Mouse (Mus musculus): ENCODE measurements around the gene Kpna1. TPM values are rescaled to one million over a fixed set of nuclear protein-coding genes. Genes with fewer than 3 reads are reported as not detected.
"Not testable (repeated sequence)": the region's sequence is repeated elsewhere in the genome, so short reads cannot be mapped to it uniquely, and the experiment has no call there.

The Kpna1 gene
- 35.9 and 38.2 TPM in 2 replicates for polyA plus RNA-seq (2015; fragmentation: Nextera tagmentation; extraction: Ambion mirVana)

DNA sequence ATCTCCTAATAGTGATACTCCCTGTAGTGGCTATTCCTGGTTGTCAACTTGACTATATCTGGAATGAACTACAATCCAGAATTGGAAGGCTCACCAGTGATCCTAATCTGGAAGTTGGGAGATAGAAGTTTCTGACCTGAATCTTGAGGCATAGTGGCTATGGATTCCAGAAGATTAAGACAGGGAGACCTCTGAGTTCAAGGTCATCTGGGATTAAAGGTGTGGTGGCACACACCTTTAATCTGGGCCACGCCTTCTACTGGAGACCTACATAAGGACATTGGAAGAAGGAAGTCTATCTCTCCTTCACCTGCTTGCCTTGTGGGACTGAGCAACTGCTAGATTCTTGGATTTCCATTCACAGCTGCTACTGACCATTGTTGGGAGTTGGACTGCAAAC is at the start of gene Kpna1:
TSS of gene Kpna1 (plus strand) at position 301 of the 400 bp plus-strand sequence.
- 89% methylated on average over 1 of the region's 1 CpGs for WGBS
- H3K27ac ChIP-seq (ENCODE audit: low read length) = not testable (repeated sequence)

DNA sequence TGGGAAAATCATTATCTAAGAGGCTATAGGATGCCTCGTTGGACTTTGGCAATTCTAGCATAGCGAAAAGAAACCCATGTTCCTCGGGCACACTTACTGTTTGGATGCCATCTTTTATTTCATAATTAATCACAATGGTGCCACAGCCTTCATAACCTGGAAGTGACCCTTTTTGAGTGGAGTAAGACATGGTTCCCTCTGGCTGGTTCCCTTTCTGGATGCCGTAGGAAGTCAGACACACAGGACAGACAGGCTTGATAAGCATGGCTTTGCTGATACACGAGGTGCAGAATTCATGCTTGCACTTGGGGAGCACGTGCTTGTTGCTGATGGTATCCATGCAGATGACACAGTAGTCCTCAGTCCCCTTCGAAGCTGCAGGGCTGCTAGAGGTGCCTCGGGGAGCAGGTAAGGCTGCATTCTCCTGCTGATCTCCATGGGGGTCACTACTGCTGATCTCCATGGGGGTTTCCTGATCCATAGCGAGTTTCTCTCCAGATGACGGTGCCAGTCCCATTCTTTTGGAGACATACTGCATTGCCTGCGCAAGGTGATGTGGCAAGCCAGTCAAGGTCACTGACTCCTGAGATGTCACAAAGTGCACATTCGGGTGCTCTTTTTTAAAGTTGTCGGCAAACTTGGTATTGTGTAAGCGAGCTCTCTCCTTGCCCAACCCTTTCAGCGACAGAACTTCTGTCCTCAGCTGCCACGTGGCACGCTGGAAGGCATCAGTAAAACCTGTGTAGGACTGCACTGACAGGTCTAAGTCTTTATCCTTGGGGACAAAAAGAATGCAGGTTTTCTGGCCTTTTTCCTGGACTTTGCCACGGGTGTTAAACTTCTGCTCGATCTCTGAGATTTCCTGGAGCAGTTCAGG is 46.1 kb upstream of the Kpna1 start:
- Histone ChIP-seq H3K9me3 (ENCODE audit: low read length) (no peaks in the 10 kb centered on the region), H3K27me3 (ENCODE audit: insufficient read depth, low read length) (no peaks in the 10 kb centered on the region), H3K4me2 (replicated peaks; ENCODE audit: low read depth, low read length) (no peak overlapping the region), H3K4me1 (ENCODE audit: insufficient read depth, low read length) (no peaks in the 10 kb centered on the region), H3K4me3 (ENCODE audit: low read length) (no peak overlapping the region), H3K27ac (ENCODE audit: low read length) (no peak overlapping the region), H3K9ac (replicated peaks; ENCODE audit: low read length) (no peak overlapping the region), H3K36me3 (ENCODE audit: insufficient read depth, low read length) (no peaks in the 10 kb centered on the region)
- ATAC-seq (ENCODE audit: low FRiP score, low TSS enrichment) = no peak
- WGBS = 87% methylated on average over 19 of the region's 19 CpGs

More for the DNA sequence above, at the start of gene Kpna1:
- not testable (repeated sequence) for H3K4me3 ChIP-seq (ENCODE audit: low read length); H3K36me3 ChIP-seq (ENCODE audit: insufficient read depth, low read length); H3K9me3 ChIP-seq (ENCODE audit: low read length); H3K4me1 ChIP-seq (ENCODE audit: insufficient read depth, low read length); ATAC-seq (ENCODE audit: low FRiP score, low TSS enrichment); H3K9ac ChIP-seq (replicated peaks; ENCODE audit: low read length); H3K4me2 ChIP-seq (replicated peaks; ENCODE audit: low read depth, low read length); H3K27me3 ChIP-seq (ENCODE audit: insufficient read depth, low read length)

DNA sequence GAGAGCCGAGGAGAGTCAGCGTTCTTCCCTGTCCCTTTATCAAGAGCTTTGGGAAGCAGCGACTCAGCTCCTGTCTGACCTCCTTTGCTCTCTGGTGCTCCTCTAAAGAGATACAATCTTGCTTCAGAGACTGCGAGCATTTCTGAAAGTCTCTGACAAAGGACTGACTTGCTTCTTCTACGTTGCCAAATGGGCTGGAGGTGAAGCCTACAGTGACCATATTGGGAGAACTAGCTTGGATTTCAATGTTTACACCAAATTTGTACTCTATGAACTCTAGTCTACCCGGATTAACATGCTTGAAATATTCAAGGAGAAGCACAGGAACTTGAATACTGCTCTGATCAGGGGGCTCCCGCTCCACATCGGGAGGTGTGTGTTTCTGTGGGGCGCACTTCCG is 45.4 kb upstream of the Kpna1 start:
- H3K27me3 ChIP-seq (ENCODE audit: insufficient read depth, low read length) = no peaks in the 10 kb centered on the region
- no peak overlapping the region for H3K27ac ChIP-seq (ENCODE audit: low read length)
- ATAC-seq (ENCODE audit: low FRiP score, low TSS enrichment) = no peak
- H3K9ac ChIP-seq (replicated peaks; ENCODE audit: low read length) = no peak overlapping the region
- no peaks in the 10 kb centered on the region for H3K9me3 ChIP-seq (ENCODE audit: low read length)
- no peaks in the 10 kb centered on the region for H3K36me3 ChIP-seq (ENCODE audit: insufficient read depth, low read length)
- whole genome bisulfite sequencing = 87% methylated on average over 10 of the region's 10 CpGs
- H3K4me3 ChIP-seq (ENCODE audit: low read length) = no peak overlapping the region
- H3K4me2 ChIP-seq (replicated peaks; ENCODE audit: low read depth, low read length) = no peak overlapping the region
- H3K4me1 ChIP-seq (ENCODE audit: insufficient read depth, low read length) = no peaks in the 10 kb centered on the region

DNA sequence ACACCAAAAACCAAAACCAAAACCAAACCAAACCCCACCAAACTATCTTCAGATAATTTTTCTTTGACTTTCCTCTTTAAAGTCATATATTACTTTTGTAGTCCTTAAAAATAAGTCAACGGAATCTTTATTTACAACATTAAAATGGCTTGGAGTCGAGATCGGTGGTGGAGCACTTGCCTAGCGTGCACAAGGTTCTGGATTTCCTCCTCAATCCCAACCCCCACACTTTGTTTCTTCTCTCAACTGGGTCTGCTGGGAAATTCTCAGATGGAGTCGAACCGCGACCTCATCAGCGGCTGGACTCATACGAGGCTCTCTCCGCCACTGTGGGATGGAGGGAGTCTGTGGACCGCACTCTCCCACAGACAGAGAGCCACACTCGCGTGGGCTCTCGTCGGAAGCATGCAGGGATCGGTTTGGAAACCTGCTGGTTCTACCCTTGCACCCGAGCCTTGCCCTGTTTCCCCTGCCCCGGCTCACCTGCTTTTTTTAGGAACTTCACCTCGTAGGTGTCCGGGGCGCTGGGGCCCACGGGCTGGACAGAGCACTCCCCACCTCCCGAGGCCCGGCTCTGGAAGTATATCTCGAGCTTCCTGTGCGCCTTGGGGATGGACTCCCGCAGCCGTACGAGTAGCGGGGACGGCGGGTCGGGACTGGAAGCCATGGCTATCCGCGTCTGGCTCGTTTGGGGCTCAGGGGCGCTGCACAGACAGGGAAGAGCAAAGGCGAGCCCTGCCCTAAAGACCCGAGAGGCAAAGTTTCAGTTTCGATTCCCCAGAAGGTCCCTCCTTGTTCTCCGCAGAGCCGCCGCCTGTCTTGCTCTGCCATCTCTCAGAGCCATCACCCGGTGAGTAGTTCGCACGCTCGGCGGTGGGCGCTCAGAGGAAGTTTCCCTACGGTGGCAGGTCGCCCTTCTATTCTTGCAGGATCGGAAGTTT is 40.1 kb upstream of the Kpna1 start, which contains the start of the genes Parp9 and Dtx3l:
TSS of gene Parp9 (plus strand) at position 260 of the 941 bp plus-strand sequence.
TSS of gene Dtx3l (minus strand) at position 941 of the 941 bp plus-strand sequence.
- H3K27me3 ChIP-seq (ENCODE audit: insufficient read depth, low read length) = no peaks in the 10 kb centered on the region
- no peak within 1 kb of the TSS for H3K27ac ChIP-seq (ENCODE audit: low read length)
- H3K9ac ChIP-seq (replicated peaks; ENCODE audit: low read length) = peak within 1 kb of the TSS; percentile 62
- H3K36me3 ChIP-seq (ENCODE audit: insufficient read depth, low read length) = no peaks in the 10 kb centered on the region; the same call in 1 of the 2 replicates
- peak within 1 kb of the TSS; percentile 52 for H3K4me3 ChIP-seq (ENCODE audit: low read length)
- ATAC-seq (ENCODE audit: low FRiP score, low TSS enrichment) = peak; percentile 74; the same call in 1 of the 2 replicates
- 2% methylated on average over 52 of the region's 52 CpGs for WGBS
- peak within 1 kb of the TSS; percentile 81 for H3K4me2 ChIP-seq (replicated peaks; ENCODE audit: low read depth, low read length)
- no peaks in the 10 kb centered on the region for H3K9me3 ChIP-seq (ENCODE audit: low read length)
- H3K4me1 ChIP-seq (ENCODE audit: insufficient read depth, low read length) = 0 out of 2 replicates have a peak, but pooled peaks cover 3% of the 10 kb centered on the region

DNA sequence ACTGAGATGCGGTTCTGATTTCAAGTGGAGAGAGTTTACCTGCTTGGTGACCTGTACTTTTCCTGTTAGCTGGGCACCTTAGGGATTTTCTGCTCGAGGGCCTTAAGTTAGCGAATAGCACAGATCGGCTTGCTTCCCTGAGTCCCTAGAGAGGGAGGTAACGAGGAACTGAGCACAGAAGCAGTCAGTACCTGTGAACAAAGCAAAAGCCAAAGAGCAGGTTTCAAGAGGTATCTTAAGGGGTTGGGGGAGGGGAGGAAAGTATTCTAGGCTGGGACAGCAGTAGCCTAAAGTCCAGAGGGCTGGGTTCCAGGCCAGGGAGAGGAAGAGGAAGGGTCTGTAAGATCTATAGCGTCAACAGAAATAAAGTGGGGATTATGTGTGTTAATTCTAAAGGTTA is 39.3 kb upstream of the Kpna1 start:
- 0 out of 2 replicates have a peak, but pooled peaks cover 3% of the 10 kb centered on the region for H3K4me1 ChIP-seq (ENCODE audit: insufficient read depth, low read length)
- H3K9ac ChIP-seq (replicated peaks; ENCODE audit: low read length) = peak overlapping the region; percentile 62
- no peaks in the 10 kb centered on the region; the same call in 1 of the 2 replicates for H3K36me3 ChIP-seq (ENCODE audit: insufficient read depth, low read length)
- H3K9me3 ChIP-seq (ENCODE audit: low read length) = no peaks in the 10 kb centered on the region
- H3K4me2 ChIP-seq (replicated peaks; ENCODE audit: low read depth, low read length) = peak overlapping the region; percentile 81
- peak overlapping the region; percentile 52 for H3K4me3 ChIP-seq (ENCODE audit: low read length)
- ATAC-seq (ENCODE audit: low FRiP score, low TSS enrichment) = peak; percentile 11; the same call in 1 of the 2 replicates
- no peak overlapping the region for H3K27ac ChIP-seq (ENCODE audit: low read length)
- no peaks in the 10 kb centered on the region for H3K27me3 ChIP-seq (ENCODE audit: insufficient read depth, low read length)
- 5% methylated on average over 6 of the region's 6 CpGs for WGBS

DNA sequence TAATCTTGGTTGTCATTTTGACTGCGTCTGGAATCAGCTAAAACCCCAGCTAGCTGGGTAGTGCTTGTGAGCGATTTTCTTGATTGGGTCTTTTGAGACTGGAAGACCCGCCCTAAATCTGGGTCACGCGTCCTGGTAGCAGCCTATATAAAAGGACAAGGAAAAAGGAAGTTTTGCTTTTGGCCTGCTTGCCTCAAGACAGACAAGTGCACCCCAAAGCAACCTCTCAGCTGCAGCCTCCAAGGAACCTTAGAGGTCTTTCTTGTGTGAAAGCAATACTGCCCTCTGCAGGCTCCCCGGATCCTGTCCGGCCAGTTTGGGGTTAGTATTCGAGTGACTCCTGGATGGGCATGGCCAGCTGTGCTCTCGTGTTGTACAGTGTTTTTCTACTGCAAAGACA is 38.9 kb upstream of the Kpna1 start:
- ATAC-seq (ENCODE audit: low FRiP score, low TSS enrichment) = peak; percentile 72
- Histone ChIP-seq H3K36me3 (ENCODE audit: insufficient read depth, low read length) (no peaks in the 10 kb centered on the region; the same call in 1 of the 2 replicates), H3K27ac (ENCODE audit: low read length) (no peak overlapping the region), H3K27me3 (ENCODE audit: insufficient read depth, low read length) (no peaks in the 10 kb centered on the region), H3K9ac (replicated peaks; ENCODE audit: low read length) (no peak overlapping the region), H3K4me2 (replicated peaks; ENCODE audit: low read depth, low read length) (peak overlapping the region; percentile 81), H3K9me3 (ENCODE audit: low read length) (no peaks in the 10 kb centered on the region), H3K4me3 (ENCODE audit: low read length) (peak overlapping the region; percentile 52), H3K4me1 (ENCODE audit: insufficient read depth, low read length) (0 out of 2 replicates have a peak, but pooled peaks cover 3% of the 10 kb centered on the region)
- WGBS = 19% methylated on average over 9 of the region's 9 CpGs

DNA sequence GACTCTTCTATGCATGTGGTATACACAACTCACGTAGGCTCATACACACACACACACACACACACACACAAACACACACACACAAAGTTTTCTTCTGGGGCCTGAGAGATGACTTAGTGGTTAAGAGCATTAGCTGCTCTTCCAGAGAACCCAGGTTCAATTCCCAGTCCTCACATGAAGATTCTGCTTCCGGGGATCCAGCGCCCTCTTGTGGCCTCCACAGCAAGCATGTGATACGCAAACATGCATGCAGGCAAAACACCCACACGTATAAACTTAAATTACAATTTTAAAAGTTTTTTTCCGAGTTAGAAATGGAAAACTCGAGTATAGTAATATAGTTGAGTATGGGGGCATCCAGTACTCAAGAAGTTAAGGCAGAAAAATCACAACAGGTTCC is 37.2 kb upstream of the Kpna1 start:
- Histone ChIP-seq H3K4me3 (ENCODE audit: low read length) (no peak overlapping the region), H3K9me3 (ENCODE audit: low read length) (no peaks in the 10 kb centered on the region), H3K9ac (replicated peaks; ENCODE audit: low read length) (no peak overlapping the region), H3K27me3 (ENCODE audit: insufficient read depth, low read length) (no peaks in the 10 kb centered on the region), H3K4me2 (replicated peaks; ENCODE audit: low read depth, low read length) (no peak overlapping the region), H3K27ac (ENCODE audit: low read length) (no peak overlapping the region), H3K36me3 (ENCODE audit: insufficient read depth, low read length) (no peaks in the 10 kb centered on the region; the same call in none of the 2 replicates), H3K4me1 (ENCODE audit: insufficient read depth, low read length) (0 out of 2 replicates have a peak, but pooled peaks cover 3% of the 10 kb centered on the region)
- ATAC-seq (ENCODE audit: low FRiP score, low TSS enrichment) = no peak
- 91% methylated on average over 7 of the region's 7 CpGs for WGBS

DNA sequence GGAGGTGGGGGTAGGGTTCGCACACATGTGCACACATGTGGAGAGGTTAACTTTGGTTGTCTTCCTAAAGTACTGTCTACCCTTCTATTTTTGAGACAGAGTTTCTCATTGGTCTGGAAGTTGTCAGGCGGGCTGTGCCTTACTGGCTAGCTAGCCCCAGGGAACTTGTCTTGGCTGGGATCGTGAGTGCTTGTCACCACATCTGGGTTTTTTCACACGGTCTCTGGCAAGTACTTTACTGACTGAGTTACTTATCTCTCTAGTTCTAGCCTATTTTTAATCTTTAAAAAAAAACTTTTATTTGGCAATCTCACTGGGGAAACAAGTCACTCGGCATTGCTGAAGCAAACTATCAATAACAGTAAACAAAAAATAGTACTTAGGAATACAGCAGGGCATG is 29.3 kb upstream of the Kpna1 start:
- no peak overlapping the region for H3K4me3 ChIP-seq (ENCODE audit: low read length)
- ATAC-seq (ENCODE audit: low FRiP score, low TSS enrichment) = no peak
- H3K9me3 ChIP-seq (ENCODE audit: low read length) = no peaks in the 10 kb centered on the region
- no peaks in the 10 kb centered on the region for H3K27me3 ChIP-seq (ENCODE audit: insufficient read depth, low read length)
- H3K4me1 ChIP-seq (ENCODE audit: insufficient read depth, low read length) = no peaks in the 10 kb centered on the region
- no peak overlapping the region for H3K4me2 ChIP-seq (replicated peaks; ENCODE audit: low read depth, low read length)
- H3K27ac ChIP-seq (ENCODE audit: low read length) = no peak overlapping the region
- WGBS = 79% methylated on average over 5 of the region's 5 CpGs
- no peak overlapping the region for H3K9ac ChIP-seq (replicated peaks; ENCODE audit: low read length)
- no peaks in the 10 kb centered on the region; the same call in 1 of the 2 replicates for H3K36me3 ChIP-seq (ENCODE audit: insufficient read depth, low read length)

DNA sequence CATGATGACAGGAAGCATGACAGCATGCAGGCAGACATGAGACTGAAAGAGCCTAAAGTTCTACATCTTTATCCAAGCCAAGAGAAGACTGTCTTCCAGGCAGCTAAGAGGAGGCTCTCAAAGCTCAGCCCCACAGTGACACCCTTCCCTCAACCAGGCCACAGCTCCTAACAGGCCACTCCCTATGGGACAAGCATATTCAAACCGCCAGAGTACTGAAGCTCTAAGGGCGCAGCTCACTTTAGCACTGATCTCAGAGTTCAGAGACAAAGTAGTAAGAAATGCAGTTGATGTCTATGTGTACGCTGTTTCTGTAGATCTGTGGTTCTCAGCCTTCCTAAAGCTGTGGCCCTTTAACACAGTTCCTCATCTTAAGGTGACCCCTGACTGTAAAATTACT is 27.3 kb upstream of the Kpna1 start:
- no peak overlapping the region for H3K4me2 ChIP-seq (replicated peaks; ENCODE audit: low read depth, low read length)
- no peaks in the 10 kb centered on the region for H3K4me1 ChIP-seq (ENCODE audit: insufficient read depth, low read length)
- H3K36me3 ChIP-seq (ENCODE audit: insufficient read depth, low read length) = no peaks in the 10 kb centered on the region
- H3K27me3 ChIP-seq (ENCODE audit: insufficient read depth, low read length) = no peaks in the 10 kb centered on the region
- no peak overlapping the region for H3K27ac ChIP-seq (ENCODE audit: low read length)
- ATAC-seq (ENCODE audit: low FRiP score, low TSS enrichment) = no peak
- no peak overlapping the region for H3K4me3 ChIP-seq (ENCODE audit: low read length)
- WGBS = 95% methylated on average over 3 of the region's 3 CpGs
- H3K9me3 ChIP-seq (ENCODE audit: low read length) = no peaks in the 10 kb centered on the region
- no peak overlapping the region for H3K9ac ChIP-seq (replicated peaks; ENCODE audit: low read length)
